Mouse (Mus musculus) G1E (cell line): ENCODE results near the gene Flad1.

Experiments
- CTCF ChIP-seq: IDR thresholded peaks from 2 replicates; pipeline ENCODE4 v1.5.1; 2012; ENCODE audit warnings: low read depth, low read length, inconsistent platforms, mixed read lengths
- GATA1 ChIP-seq: IDR thresholded peaks from 2 replicates; pipeline ENCODE4 v1.6.1; 2012; ENCODE audit warnings: borderline replicate concordance, low read length, inconsistent platforms, mixed read lengths
- GATA2 ChIP-seq: IDR thresholded peaks from 2 replicates; pipeline ENCODE4 v1.6.1; 2012; ENCODE audit warnings: low read depth, low read length, inconsistent platforms, borderline replicate concordance
- POLR2AphosphoS5 ChIP-seq: IDR thresholded peaks from 2 replicates; pipeline ENCODE4 v1.6.1; 2012; ENCODE audit warnings: low read depth, low read length, inconsistent platforms; ENCODE audit not compliant: insufficient replicate concordance
- TAL1 ChIP-seq: conservative IDR thresholded peaks from 2 replicates; pipeline ENCODE4 v1.6.1; 2012; ENCODE audit warnings: low read depth, low read length, inconsistent platforms, mixed read lengths

- no peak for TF ChIP-seq CTCF
- TF ChIP-seq TAL1 = 0 out of 2 replicates have a peak, but pooled peaks have one; percentile 19
- no peak for TF ChIP-seq GATA1
- no peak for TF ChIP-seq POLR2AphosphoS5
- TF ChIP-seq GATA2 = no peak
These were observed 14.2 kb upstream of the Flad1 start for GRCm38 (mm10) chr3:89425876-89426275.
